Mouse (Mus musculus) E14TG2a.4 (cell line): Measurements from ENCODE around the gene Zfp335.
A peak's percentile ranks its signal among the peaks of the same experiment; 100 is the strongest.

Source experiments
- CTCF ChIP-seq: conservative IDR thresholded peaks from 2 replicates; pipeline ENCODE4 v1.5.1; 2014; ENCODE audit warnings: low read length
- NANOG ChIP-seq: IDR thresholded peaks from 2 replicates; pipeline ENCODE4 v1.6.1; 2014; ENCODE audit warnings: borderline replicate concordance, low read length, mixed read lengths
- POU5F1 ChIP-seq: IDR thresholded peaks from 2 replicates; pipeline ENCODE4 v1.6.1; 2014; ENCODE audit warnings: low read length, borderline replicate concordance

GRCm38 (mm10) chr2:164955725-164956124, 44.2 kb upstream of the Zfp335 start:
- TF ChIP-seq CTCF (peak; percentile 54), NANOG (no peak), POU5F1 (no peak)
